Mouse (Mus musculus): ENCODE measurements at regions not wholly inside any gene's neighbourhood (a gene's known extent, or its start where the extent isn't known, plus 50 kb on each side); places are given as distances from the start of the nearest gene placed in this dataset.

DNA sequence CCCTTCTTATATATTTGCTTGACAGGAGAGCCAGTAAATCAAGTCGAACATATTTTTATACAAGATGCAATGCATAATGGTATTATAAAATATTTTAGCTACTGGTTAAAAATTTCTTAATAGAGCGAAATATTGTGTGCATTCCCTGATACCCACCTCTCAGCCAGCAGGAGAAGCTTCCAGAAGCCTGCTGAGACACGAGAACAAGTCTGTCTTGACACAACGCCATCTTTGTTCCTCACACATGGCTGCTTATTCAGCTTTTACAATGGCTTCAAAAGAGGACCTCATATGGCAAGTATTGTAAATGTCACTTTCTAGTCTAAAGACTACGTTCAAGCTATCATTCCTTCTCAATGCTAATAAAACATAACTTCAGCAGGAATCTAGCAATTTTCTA, 217.1 kb upstream of the Sptlc3 start:
- TF ChIP-seq CTCF (IDR thresholded peaks at IDR 0.05; ENCODE audit: control insufficient read depth, insufficient read depth, insufficient replicate concordance, low read depth, low read length) (no peak), POLR2A (IDR thresholded peaks at IDR 0.05; ENCODE audit: control insufficient read depth, low read depth, low read length) (no peak)
